Mouse (Mus musculus) neural tube, embryonic 10.5 days (tissue): ENCODE measurements at regions not wholly inside any gene's neighbourhood (a gene's known extent, or its start where the extent isn't known, plus 50 kb on each side); places are given as distances from the start of the nearest gene placed in this dataset.
"Not testable (repeated sequence)": the region's sequence is repeated elsewhere in the genome, so short reads cannot be mapped to it uniquely, and the experiment has no call there.

ENCODE experiments used
- DNase-seq: peaks from one replicate; pipeline ENCODE4 v3.0.0-alpha.2; 2017; ENCODE audit warnings: low spot score; ENCODE audit errors: extremely low spot score

DNA sequence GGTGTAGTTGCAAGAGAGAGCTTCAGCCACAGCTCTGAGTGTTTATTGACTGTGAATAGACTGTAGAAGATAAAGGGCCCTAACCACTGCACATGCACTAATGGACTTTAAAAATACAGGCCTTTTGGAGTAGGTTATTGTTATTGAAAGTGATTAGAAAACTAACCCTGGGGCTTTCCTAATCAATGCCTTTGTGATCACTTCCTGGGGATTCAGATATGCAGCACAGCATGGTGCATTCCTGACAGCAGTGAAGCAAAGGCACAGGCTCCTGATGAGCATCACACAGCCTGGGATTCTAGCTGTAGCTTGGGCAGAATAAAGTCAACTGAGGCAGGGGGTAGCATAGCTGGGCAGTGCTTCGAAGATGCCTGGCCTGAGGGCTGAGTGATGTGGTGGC lies 87.3 kb downstream of the Gm11077 start:
- no peak for DNase-seq

DNA sequence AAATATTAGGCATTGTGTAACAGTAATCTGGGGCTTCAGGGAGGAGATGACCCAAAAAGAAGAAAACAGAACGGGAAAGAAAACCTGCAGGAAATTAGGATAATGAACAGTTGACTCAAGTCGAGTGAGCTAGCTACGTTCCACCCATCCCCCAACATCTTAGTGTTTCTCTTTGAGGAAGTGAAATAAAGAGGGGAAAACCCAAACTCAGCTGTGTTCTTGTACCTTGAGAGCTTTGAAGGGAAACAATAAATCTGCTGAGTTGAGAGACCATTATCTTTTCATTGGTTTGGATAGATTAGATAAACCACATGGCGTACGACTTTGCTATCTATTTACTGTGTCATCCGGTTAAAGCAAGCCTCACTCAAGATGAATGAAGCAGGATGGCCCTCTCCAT lies 87.7 kb downstream of the Gm11077 start:
- DNase-seq: no peak

- DNase-seq: no peak
These were observed 90.4 kb downstream of the Gm11077 start for GRCm38 (mm10) chr6:140819451-140819878.

DNA sequence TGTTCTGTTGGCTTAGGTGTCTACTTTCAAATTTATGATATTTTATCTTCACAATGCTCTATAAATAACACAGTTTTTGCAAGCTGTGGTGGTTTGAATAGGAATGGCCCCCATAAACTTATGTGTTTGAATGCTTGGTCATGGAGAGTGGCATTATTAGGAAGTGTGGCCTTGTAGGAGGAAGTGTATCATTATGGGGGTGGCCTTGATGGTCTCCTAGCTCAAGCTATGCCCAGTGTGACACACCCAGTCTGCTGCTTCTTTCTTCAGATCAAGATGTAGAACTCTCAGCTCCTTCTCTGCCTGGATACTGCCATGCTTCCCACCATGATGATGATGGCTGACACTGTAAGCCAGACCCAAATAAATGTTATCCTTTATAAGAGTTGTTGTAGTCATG lies 97.4 kb downstream of the Gm11077 start:
- no peak for DNase-seq

DNA sequence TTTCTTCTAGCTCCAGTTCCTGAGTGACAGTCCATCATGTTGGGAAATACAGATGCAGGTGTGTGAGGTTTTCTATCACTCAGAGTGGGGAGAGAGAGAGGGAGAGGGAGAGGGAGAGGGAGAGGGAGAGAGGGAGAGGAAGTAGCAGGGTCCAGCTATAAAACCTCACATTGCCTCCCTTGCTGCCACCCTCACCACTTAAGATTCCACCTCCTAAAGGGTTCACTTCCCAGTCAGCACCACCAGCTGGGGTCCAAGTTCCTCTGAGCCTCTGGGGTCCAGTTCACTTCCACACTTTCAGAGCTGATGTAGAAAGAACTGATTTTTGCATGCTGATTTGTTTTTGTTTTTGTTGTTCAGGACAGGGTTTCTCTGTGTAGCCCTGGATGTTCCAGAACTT lies 98.6 kb downstream of the Gm11077 start:
- no peak for DNase-seq

- DNase-seq: no peak
These were observed 114.4 kb downstream of the Gm11077 start for GRCm38 (mm10) chr6:140843292-140843991.

- no peak for DNase-seq
These were observed 118.1 kb downstream of the Gm11077 start for GRCm38 (mm10) chr6:140847165-140847564.

GRCm38 (mm10) chr6:140852420-140852819 lies 123.3 kb downstream of the Gm11077 start:
- DNase-seq: no peak

DNA sequence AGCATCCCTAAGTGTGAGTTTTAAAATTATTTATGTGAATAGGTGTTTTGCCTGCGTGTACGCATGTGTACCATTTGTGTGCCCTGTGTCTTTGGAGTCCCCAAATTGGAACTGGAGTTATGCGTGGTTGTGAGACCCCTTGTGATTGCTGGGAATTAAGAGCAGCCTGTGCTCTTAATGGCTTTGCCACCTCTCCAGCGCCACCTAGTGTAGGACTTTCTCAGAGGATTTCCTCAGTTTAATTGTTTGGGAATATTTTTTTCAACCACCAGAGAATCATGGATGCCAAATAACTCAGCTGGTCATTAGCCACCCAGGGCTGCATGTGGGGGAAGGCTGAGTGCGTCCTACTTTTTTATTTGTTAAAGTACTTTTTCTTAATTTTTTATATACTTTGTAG lies 124.4 kb downstream of the Gm11077 start:
- no peak for DNase-seq

- no peak for DNase-seq
These were observed 125.6 kb downstream of the Gm11077 start for GRCm38 (mm10) chr6:140854691-140855090.

DNA sequence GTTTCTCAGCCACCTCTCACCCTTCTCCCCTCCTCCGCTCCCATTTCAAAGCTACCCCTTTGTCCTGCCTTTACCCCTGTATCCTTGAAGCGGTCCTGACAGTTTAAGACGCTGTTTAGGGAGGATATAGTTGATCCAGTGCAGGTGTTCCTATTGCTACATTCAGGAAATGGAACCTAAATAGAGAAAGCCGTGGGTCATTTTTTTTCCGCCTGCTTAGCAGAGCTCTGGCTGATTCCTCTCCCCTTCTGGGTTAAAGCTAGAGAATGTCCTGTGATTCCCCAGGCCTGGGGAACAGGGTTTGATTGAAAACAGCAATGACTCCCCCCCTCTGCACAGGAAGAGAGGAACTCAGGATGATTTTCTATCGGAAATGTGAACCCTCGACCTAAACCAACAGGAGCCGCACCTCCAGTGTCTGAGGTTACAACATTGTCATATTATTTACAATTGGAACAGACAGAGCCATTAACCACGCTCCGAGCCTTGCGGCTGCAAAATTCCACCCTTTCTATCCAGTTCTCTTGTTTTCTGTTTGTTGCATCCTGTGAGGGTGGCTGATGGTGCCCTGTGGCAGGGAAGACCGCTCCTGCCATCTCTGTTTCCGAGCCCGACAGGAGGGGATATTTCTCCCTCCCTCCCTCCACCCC lies 127.5 kb downstream of the Gm11077 start:
- DNase-seq: peak; percentile 53

- no peak for DNase-seq
These were observed 128.1 kb downstream of the Gm11077 start for GRCm38 (mm10) chr6:140857118-140857746.

DNA sequence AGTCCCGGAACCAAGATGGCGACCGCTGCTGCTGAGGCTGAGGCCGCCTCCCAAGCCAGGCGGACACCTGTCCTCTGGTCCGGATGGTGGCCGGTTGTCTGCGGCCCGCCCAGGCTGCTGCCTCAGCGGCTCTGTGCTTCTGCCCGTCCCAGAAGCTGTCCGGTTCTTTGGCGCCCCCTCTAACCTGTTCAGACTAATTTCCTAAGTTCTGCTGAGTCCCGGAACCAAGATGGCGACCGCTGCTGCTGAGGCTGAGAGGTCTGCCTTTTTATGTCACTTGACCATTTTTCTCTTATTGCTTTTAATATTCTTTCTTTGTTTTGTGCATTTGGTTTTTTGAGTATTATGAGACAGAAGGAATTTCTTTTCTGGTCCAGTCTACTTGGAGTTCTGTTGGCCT lies 140.4 kb downstream of the Gm11077 start:
- not testable (repeated sequence) for DNase-seq

DNA sequence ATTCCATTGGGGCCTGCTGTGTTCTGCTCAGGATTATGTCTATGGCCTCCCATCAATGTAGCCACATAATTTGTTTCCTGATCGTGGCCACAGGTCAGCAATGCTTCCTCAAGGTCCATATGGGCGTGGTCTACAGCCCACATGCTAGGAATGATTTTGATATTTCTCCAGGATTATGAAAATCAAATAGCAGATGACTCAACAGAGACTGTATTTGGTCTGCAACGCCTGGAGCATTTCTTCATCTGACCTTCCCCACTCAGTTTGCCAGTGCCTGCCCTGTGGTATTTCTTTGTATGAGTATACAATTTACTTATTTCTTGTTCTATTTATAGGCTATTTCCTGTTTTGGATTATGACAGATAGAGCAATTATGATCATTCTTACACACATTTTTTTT lies 145.7 kb downstream of the Gm11077 start:
- peak; percentile 2 for DNase-seq

- no peak for DNase-seq
These were observed 154.6 kb downstream of the Gm11077 start for GRCm38 (mm10) chr6:140883651-140884050.

DNA sequence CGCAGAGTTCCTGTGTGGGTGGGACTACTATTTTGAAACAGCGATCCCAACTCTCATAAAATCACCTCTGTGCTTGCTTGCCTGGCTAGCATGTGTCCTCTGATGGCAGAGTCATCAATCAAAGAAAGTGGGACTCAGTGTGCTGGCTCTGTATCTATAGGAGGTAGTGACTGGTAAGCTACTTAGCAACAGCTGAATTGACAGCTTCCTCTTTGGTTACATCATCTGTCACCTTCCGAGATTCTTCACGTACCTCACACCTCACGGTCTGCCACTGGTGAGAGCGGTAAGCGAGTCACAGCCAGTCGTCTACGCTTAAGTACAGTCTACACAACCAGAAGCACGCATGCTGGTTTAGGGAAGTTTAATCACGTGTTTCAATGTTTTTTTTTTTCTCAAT lies 159.5 kb downstream of the Gm11077 start:
- DNase-seq: peak; percentile 47

- DNase-seq: no peak
These were observed 161.0 kb downstream of the Gm11077 start for GRCm38 (mm10) chr6:140890060-140890459.

- no peak for DNase-seq
These were observed 161.5 kb downstream of the Gm11077 start for GRCm38 (mm10) chr6:140890591-140890990.

- no peak for DNase-seq
These were observed 165.4 kb downstream of the Gm11077 start for GRCm38 (mm10) chr6:140894467-140894866.

GRCm38 (mm10) chr6:140895441-140895840 lies 166.4 kb downstream of the Gm11077 start:
- DNase-seq: no peak

DNA sequence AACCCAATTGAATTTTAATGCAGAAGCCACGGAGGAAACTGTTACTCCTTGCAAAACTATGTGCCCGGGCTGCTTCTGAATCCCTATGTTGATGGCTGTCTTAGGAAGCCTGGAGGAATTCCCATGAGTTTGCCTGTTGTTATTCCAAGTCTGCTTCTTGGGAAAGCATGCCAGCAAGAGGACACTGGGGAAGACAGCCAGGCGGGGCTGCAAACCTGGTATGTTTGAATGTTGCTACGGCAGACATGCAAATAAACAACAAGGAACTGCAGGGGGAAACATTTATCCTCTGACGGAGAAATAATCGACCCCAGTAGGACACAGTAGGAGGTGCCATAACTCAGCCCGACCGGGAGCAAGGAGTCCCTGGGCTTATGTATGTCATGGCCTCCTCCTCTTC lies 168.0 kb downstream of the Gm11077 start:
- no peak for DNase-seq

DNA sequence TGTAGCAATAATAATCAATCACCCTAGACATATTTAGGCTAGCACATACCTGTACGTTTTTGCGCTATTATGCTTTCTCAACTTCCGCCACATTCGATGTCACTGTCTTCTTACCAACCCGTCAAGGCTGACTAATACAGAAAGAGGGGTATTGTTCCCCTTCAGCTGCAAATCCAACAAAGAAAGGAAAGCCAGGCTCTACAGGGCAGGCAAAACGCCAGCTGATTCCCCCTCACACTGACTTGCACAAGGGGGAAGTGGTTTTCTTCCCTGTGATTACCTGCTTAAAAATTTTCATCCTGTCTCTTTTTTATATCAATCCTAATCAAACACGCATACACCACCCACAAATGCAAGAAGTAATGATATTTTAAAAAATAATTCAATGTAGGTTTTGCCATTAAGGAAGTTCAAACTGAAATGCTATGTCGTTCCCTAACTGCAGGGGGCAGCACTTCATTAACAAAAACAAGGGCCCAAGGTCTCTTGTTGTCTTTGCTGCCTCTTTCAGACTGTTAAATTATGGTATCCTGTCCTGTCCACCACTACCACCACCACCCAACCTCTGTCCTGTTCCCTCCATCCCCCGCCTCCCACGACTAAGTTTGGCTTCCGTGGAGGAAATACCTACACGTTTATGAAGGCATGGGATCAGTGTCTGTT lies 195.4 kb downstream of the Gm11077 start:
- peak; percentile 44 for DNase-seq
